Mouse (Mus musculus): ENCODE results near the gene Tor1aip2.

Gene Tor1aip2

GRCm38 (mm10) chr1:156035269-156035929 is at the start of gene Tor1aip2:
TSS of gene Tor1aip2 (plus strand) at chr1:156035403.
- peak; percentile 88 for DNase-seq (ENCODE audit: low read depth, low spot score)

GRCm38 (mm10) chr1:155987625-155988024 is 47.6 kb upstream of the Tor1aip2 start:
- no peak for DNase-seq (ENCODE audit: low read depth, low spot score)

- DNase-seq (ENCODE audit: low read depth, low spot score), result peak; percentile 18
Observed at GRCm38 (mm10) chr1:155989387-155989786, 45.8 kb upstream of the Tor1aip2 start.

GRCm38 (mm10) chr1:155990391-155990790 is 44.8 kb upstream of the Tor1aip2 start:
- no peak for DNase-seq (ENCODE audit: low read depth, low spot score)

GRCm38 (mm10) chr1:155994524-155994923 is 40.7 kb upstream of the Tor1aip2 start:
- DNase-seq (ENCODE audit: low read depth, low spot score), result no peak

- DNase-seq (ENCODE audit: low read depth, low spot score), result no peak
Observed at GRCm38 (mm10) chr1:155995612-155996011, 39.6 kb upstream of the Tor1aip2 start.

- no peak for DNase-seq (ENCODE audit: low read depth, low spot score)
Observed at GRCm38 (mm10) chr1:156002366-156002765, 32.8 kb upstream of the Tor1aip2 start.

- no peak for DNase-seq (ENCODE audit: low read depth, low spot score)
Observed at GRCm38 (mm10) chr1:156003201-156003935, 31.8 kb upstream of the Tor1aip2 start.

GRCm38 (mm10) chr1:156005906-156006305 is 29.3 kb upstream of the Tor1aip2 start:
- no peak for DNase-seq (ENCODE audit: low read depth, low spot score)

- DNase-seq (ENCODE audit: low read depth, low spot score), result no peak
Observed at GRCm38 (mm10) chr1:156009003-156009402, 26.2 kb upstream of the Tor1aip2 start.

GRCm38 (mm10) chr1:156019800-156020199 is 15.4 kb upstream of the Tor1aip2 start:
- no peak for DNase-seq (ENCODE audit: low read depth, low spot score)

GRCm38 (mm10) chr1:156020402-156020801 is 14.8 kb upstream of the Tor1aip2 start:
- no peak for DNase-seq (ENCODE audit: low read depth, low spot score)

GRCm38 (mm10) chr1:156024831-156025503 is 10.2 kb upstream of the Tor1aip2 start:
- DNase-seq (ENCODE audit: low read depth, low spot score), result no peak

GRCm38 (mm10) chr1:156027849-156028248 is 7.4 kb upstream of the Tor1aip2 start:
- DNase-seq (ENCODE audit: low read depth, low spot score), result no peak

GRCm38 (mm10) chr1:156028340-156028975 is 6.7 kb upstream of the Tor1aip2 start:
- no peak for DNase-seq (ENCODE audit: low read depth, low spot score)

- DNase-seq (ENCODE audit: low read depth, low spot score), result no peak
Observed at GRCm38 (mm10) chr1:156033921-156034320, 1.3 kb upstream of the Tor1aip2 start.

GRCm38 (mm10) chr1:156034661-156035060 is 542 bp upstream of the Tor1aip2 start:
- no peak for DNase-seq (ENCODE audit: low read depth, low spot score)

GRCm38 (mm10) chr1:156035930-156036737 is 931 bp downstream of the Tor1aip2 start, which contains the start of gene Tor1aip1:
TSS of gene Tor1aip1 (minus strand) at chr1:156036480.
- peak; percentile 99 for DNase-seq (ENCODE audit: low read depth, low spot score)

GRCm38 (mm10) chr1:156037144-156037583 is 2.0 kb downstream of the Tor1aip2 start:
- no peak for DNase-seq (ENCODE audit: low read depth, low spot score)

- peak; percentile 12 for DNase-seq (ENCODE audit: low read depth, low spot score)
Observed at GRCm38 (mm10) chr1:156039989-156040388, 4.8 kb downstream of the Tor1aip2 start.
